Mouse (Mus musculus) liver, embryonic 14.5 days (tissue): ENCODE data around the gene Ocln. TPM values are rescaled to one million over a fixed set of nuclear protein-coding genes. Genes with fewer than 3 reads are reported as not detected.
"Not testable (repeated sequence)": the region's sequence is repeated elsewhere in the genome, so short reads cannot be mapped to it uniquely, and the experiment has no call there.

ENCODE experiments used
- ATAC-seq: fragments of 200-750 bp; cut with Nextera tagmentation; 2 replicates; pipeline ENCODE4 v1.8.0; 2017; ENCODE audit warnings: moderate number of reproducible peaks, mild to moderate bottlenecking, moderate library complexity; ENCODE audit not compliant: insufficient read depth
- DNase-seq, 3 experiments: peaks; one replicate each; pipeline ENCODE4 v3.0.0-alpha.2; 2012 to 2013; ENCODE audit warnings: low read depth in 3 of 3, low spot score in 3 of 3
- H3K27ac ChIP-seq: fragments of 300-500 bp; sonication (generic); 2 replicates; pipeline ENCODE4 v1.5.1; 2014; ENCODE audit warnings: moderate library complexity, mild to moderate bottlenecking, control low read depth, inconsistent platforms
- H3K27me3 ChIP-seq: fragments of 300-500 bp; sonication (generic); 2 replicates; pipeline ENCODE4 v1.6.1; 2014; ENCODE audit warnings: mild to moderate bottlenecking, low read length, moderate library complexity; ENCODE audit not compliant: control insufficient read depth, insufficient read depth
- H3K36me3 ChIP-seq: fragments of 300-500 bp; sonication (generic); replicated peaks from 2 replicates; pipeline ENCODE4 v1.6.1; 2014; ENCODE audit warnings: low read depth; ENCODE audit not compliant: control insufficient read depth, insufficient read depth
- H3K4me1 ChIP-seq, 2 experiments: fragments of 200-500 bp in 1 of 2; fragments of 300-500 bp in 1 of 2; sonication (generic) in 1 of 2; replicated peaks; 2 replicates each; pipeline ENCODE4 v1.6.1; 2012 to 2014; ENCODE audit warnings: antibody characterized with exemption in 1 of 2, inconsistent platforms in 1 of 2, low read length in 1 of 2; ENCODE audit not compliant: control insufficient read depth in 2 of 2, insufficient read depth in 2 of 2
- H3K4me2 ChIP-seq: fragments of 300-500 bp; sonication (generic); 2 replicates; pipeline ENCODE4 v1.6.1; 2014; ENCODE audit warnings: low read depth, mild to moderate bottlenecking, control low read depth, moderate library complexity
- H3K4me3 ChIP-seq, 2 experiments: fragments of 200-500 bp in 1 of 2; fragments of 300-500 bp in 1 of 2; sonication (generic) in 1 of 2; 2 replicates each; pipeline ENCODE4 v1.5.1; 2012 to 2014; ENCODE audit warnings: low read depth in 2 of 2, low read length in 2 of 2, mild to moderate bottlenecking in 2 of 2, control low read depth in 1 of 2, inconsistent platforms in 1 of 2, moderate library complexity in 1 of 2; ENCODE audit not compliant: insufficient read depth in 1 of 2
- H3K9ac ChIP-seq: fragments of 300-500 bp; sonication (generic); replicated peaks from 2 replicates; pipeline ENCODE4 v1.6.1; 2014; ENCODE audit warnings: mild to moderate bottlenecking, control low read depth, moderate library complexity
- H3K9me3 ChIP-seq: fragments of 300-500 bp; sonication (generic); 2 replicates; pipeline ENCODE4 v1.6.1; 2016; ENCODE audit warnings: low read length, mixed read lengths; ENCODE audit not compliant: control insufficient read depth
- CTCF ChIP-seq: IDR thresholded peaks from 2 replicates; pipeline ENCODE4 v1.5.1; 2016; ENCODE audit warnings: antibody characterized with exemption, low read depth, control low read depth
- EP300 ChIP-seq: IDR thresholded peaks from 2 replicates; pipeline ENCODE4 v1.6.1; 2016; ENCODE audit warnings: antibody characterized with exemption, low read depth
- WGBS: fragments of 180-500 bp; shearing (Covaris S2); extraction: QIAGEN DNeasy Blood & Tissue Kit; methylation state at CpG from one replicate; pipeline ENCODE4 v1.1.7; 2014; ENCODE audit not compliant: insufficient replicate concordance; 5-methylcytosine and 5-hydroxymethylcytosine counted together
- polyA plus RNA-seq, 2 experiments: library from polyadenylated mRNA; depleted of rRNA in 1 of 2; stranded (reverse) in 1 of 2; unstranded in 1 of 2; fragments of >200 nt; fragmentation: Nextera tagmentation in 1 of 2; extraction: Ambion mirVana in 1 of 2; gene quantifications; 2 replicates each; pipeline versions ENCODE4 v1.2.1 to v1.2.3; 2012 to 2014

Gene Ocln
- polyA plus RNA-seq, 2 experiments = 2.4 to 4.8 TPM

DNA sequence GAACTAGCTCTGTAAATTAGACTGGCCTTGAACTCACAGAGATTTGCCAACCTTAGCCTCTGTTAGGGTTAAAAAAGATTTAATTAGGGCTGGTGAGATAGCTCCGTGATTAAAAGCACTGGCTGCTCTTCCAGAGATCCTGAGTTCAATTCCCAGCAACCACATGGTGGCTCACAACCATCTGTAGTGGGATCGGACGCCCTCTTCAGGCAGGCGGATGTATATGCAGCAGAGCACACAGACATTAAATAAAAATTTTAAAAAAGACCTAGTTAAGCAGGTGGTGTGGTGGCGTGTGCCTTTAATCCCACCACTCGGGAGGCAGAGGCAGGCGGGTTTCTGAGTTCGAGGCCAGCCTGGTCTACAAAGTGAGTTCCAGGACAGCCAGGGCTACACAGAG is 58.1 kb downstream of the Ocln start:
- not testable (repeated sequence) for DNase-seq, H3K27me3 ChIP-seq, H3K36me3 ChIP-seq, H3K9ac ChIP-seq, ATAC-seq, H3K4me2 ChIP-seq, H3K9me3 ChIP-seq, H3K27ac ChIP-seq, H3K4me3 ChIP-seq
- TF ChIP-seq CTCF = peak; percentile 41
- WGBS = 61% methylated on average over 8 of the region's 8 CpGs
- H3K4me1 ChIP-seq = peaks cover 0 to 13% of the 10 kb centered on the region in 2 experiments; a peak in 3 of 4 replicates

DNA sequence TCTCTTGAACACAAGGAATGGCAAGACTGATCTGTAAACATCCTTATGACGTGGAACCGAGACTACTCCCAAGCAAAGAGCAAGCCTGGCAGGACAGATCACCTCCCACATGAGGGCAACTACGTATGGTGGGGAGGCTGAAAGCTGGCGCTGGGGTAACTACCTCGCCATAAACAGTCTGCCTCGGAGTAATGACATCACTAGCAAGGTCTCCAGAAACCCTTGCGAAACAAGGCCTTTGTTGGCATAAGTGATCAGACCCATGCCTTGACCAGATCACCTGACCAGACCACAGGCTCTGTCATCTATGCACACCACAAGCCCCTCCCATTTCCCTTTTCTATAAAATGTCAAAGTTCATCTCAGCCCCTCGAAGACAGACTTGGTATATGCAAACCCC is 59.2 kb downstream of the Ocln start:
- 0 out of 2 replicates have a peak overlapping the region, but pooled peaks have one; percentile 76 for H3K4me2 ChIP-seq
- no peak for ATAC-seq
- TF ChIP-seq CTCF (no peak), EP300 (no peak)
- H3K27ac ChIP-seq = no peak overlapping the region
- WGBS = 41% methylated on average over 8 of the region's 8 CpGs
- H3K4me3 ChIP-seq = no peak overlapping the region
- H3K4me1 ChIP-seq = peaks cover 0 to 11% of the 10 kb centered on the region in 2 experiments; a peak in 3 of 4 replicates
- H3K27me3 ChIP-seq = no peaks in the 10 kb centered on the region
- H3K9ac ChIP-seq = no peak overlapping the region
- H3K9me3 ChIP-seq = no peaks in the 10 kb centered on the region
- DNase-seq = no peak
- no peaks in the 10 kb centered on the region; the same call in 1 of the 2 replicates for H3K36me3 ChIP-seq

DNA sequence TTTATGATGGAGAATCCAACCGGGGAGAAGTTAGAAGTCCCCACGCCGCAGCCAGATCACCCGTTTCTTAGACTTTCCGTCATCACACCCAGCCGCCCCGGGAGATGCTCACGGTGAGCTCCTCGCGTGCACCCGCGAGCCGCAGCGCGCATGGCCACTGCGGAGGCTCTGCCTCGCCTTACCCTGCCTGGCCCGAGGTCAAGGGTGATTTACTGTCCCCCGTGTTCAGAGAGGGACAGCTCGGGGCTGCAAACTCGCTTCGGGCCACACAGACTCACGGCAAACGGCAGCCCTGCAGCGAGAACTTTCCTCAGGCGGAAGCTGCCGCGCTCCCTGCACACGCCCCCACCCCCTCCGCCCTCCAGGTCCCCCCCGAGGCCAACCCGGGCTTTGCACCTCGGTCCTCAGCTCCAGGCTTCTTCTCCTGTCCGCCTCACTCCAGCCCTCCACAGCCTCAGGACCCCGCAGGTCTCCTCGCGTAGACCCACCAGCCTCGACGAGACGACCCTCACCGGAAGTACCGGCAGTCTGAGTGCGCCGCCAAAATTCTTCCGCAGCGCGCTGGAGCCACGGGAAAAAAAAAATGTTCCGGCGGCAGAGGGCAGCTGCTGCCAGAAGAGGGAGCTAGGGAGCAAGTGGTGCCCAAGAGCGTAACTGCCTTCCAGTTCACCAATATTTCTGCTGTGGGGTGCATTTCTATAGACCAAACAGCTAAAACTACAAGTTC is 60.3 kb downstream of the Ocln start, which contains the start of gene Gtf2h2:
Gene Gtf2h2 (minus strand): TSS at position 519 of the 727 bp plus-strand sequence.
- Histone ChIP-seq H3K4me1 (peaks cover 0 to 11% of the 10 kb centered on the region in 2 experiments; a peak in 3 of 4 replicates), H3K4me2 (peak within 1 kb of the TSS; percentile 76), H3K9me3 (no peaks in the 10 kb centered on the region), H3K27me3 (no peaks in the 10 kb centered on the region), H3K4me3 (peak within 1 kb of the TSS; percentile 80), H3K9ac (peak within 1 kb of the TSS; percentile 74), H3K36me3 (peaks cover 9% of the 10 kb centered on the region), H3K27ac (no peak within 1 kb of the TSS; the same call in 1 of the 2 replicates)
- peak; percentile 63 to 74 (median 68) for DNase-seq
- WGBS = under 1% methylated on average over 51 of the region's 51 CpGs
- ATAC-seq = peak; percentile 82
- TF ChIP-seq EP300 (peak; percentile 38; the same call in 1 of the 2 replicates), CTCF (peak; percentile 98)

DNA sequence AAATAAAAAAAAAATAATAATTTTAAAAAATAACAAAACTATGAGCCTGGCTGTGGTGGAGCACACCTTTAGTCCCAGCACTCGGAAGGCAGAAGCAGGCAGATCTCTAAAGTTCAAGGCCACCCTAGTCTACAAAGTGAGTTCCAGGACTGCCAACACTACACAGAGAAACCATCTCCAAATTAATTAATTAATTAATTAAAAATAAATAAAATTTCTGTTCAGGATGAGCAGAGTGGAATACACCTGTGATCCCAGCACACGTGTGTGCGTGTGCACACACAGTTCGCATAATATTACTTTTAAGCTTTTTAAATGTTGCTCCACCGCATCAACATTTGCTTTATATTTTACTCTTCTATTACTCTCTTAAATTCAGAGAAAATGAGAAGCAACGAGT is 60.9 kb downstream of the Ocln start:
- Histone ChIP-seq H3K36me3 (peaks cover 14% of the 10 kb centered on the region), H3K27ac (no peak overlapping the region), H3K4me3 (peak overlapping the region; percentile 80), H3K4me2 (peak overlapping the region; percentile 76), H3K4me1 (peaks cover 0 to 11% of the 10 kb centered on the region in 2 experiments; a peak in 3 of 4 replicates), H3K9ac (peak overlapping the region; percentile 74), H3K9me3 (no peaks in the 10 kb centered on the region), H3K27me3 (no peaks in the 10 kb centered on the region)
- WGBS = 13% methylated on average over 6 of the region's 6 CpGs
- no peak for DNase-seq
- TF ChIP-seq CTCF (no peak), EP300 (no peak)
- ATAC-seq = no peak

DNA sequence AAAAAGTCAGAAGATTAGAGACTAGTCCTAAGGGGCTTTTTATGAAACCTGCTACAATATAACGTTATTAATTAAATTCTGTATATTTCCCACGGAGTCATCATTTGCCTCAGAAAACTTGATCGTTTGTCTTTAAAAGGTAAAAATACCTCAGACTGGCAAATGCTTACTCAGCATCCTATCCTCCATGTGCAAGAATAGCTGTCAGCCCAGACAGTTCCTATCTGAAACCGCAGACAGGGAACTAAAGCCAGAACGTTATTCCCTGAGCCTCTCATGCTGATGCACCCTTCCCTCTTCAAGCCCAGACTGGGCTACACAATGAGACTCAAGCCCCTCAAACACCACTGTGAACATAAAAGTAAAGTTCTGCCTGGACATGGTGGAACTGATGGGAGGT is 62.1 kb downstream of the Ocln start:
- Histone ChIP-seq H3K27me3 (no peaks in the 10 kb centered on the region), H3K36me3 (peaks cover 16% of the 10 kb centered on the region), H3K4me2 (peak overlapping the region; percentile 76), H3K4me1 (peaks cover 0 to 11% of the 10 kb centered on the region in 2 experiments; a peak in 3 of 4 replicates), H3K9me3 (no peaks in the 10 kb centered on the region), H3K4me3 (no peak overlapping the region), H3K9ac (no peak overlapping the region), H3K27ac (no peak overlapping the region)
- DNase-seq = no peak
- WGBS = 54% methylated on average over 5 of the region's 5 CpGs
- ATAC-seq = no peak
- TF ChIP-seq CTCF (no peak), EP300 (no peak)
